Mouse (Mus musculus): Measurements from ENCODE around the gene Lsm10. TPM values are rescaled to one million over a fixed set of nuclear protein-coding genes. Genes with fewer than 3 reads are reported as not detected.

Lsm10 gene
- polyA plus RNA-seq, 1 experiment from 2014 or later: 41.8 TPM

GRCm38 (mm10) chr4:126058134-126058996 lies 38.1 kb upstream of the Lsm10 start, which contains the start of gene Oscp1:
Gene Oscp1 (plus strand): TSS chr4:126058565.
- H3K4me2 ChIP-seq (replicated peaks; ENCODE audit: low read depth): peak within 1 kb of the TSS; percentile 86
- TF ChIP-seq CTCF (IDR thresholded peaks at IDR 0.05; ENCODE audit: low read depth) (no peak), EP300 (optimal IDR thresholded peaks at IDR 0.05) (peak; percentile 63)
- H3K4me3 ChIP-seq (ENCODE audit: low read depth, low read length): peak within 1 kb of the TSS; percentile 61
- peaks cover 5% of the 10 kb centered on the region; the same call in 1 of the 2 replicates for H3K4me1 ChIP-seq (replicated peaks; ENCODE audit: control insufficient read depth, insufficient read depth)
- no peaks in the 10 kb centered on the region for H3K9me3 ChIP-seq (ENCODE audit: control insufficient read depth, low read length)
- H3K9ac ChIP-seq (ENCODE audit: low read length): peak within 1 kb of the TSS; percentile 62
- DNase-seq (ENCODE audit: low spot score) (peak; percentile 90), ATAC-seq (ENCODE audit: low FRiP score, low TSS enrichment) (peak; percentile 98)
- under 1% methylated on average over 57 of the region's 57 CpGs for WGBS
- peaks cover 14% of the 10 kb centered on the region; the same call in 1 of the 2 replicates for H3K36me3 ChIP-seq (ENCODE audit: control insufficient read depth, insufficient read depth, low read length)
- no peaks in the 10 kb centered on the region for H3K27me3 ChIP-seq (ENCODE audit: control insufficient read depth, insufficient read depth, low read length)
- peak within 1 kb of the TSS; percentile 35; the same call in 1 of the 2 replicates for H3K27ac ChIP-seq (replicated peaks)

GRCm38 (mm10) chr4:126058997-126059362 lies 37.4 kb upstream of the Lsm10 start:
- no peaks in the 10 kb centered on the region for H3K9me3 ChIP-seq (ENCODE audit: control insufficient read depth, low read length)
- no peak for TF ChIP-seq EP300 (optimal IDR thresholded peaks at IDR 0.05)
- no peak for TF ChIP-seq CTCF (IDR thresholded peaks at IDR 0.05; ENCODE audit: low read depth)
- peak overlapping the region; percentile 62 for H3K9ac ChIP-seq (ENCODE audit: low read length)
- WGBS: 35% methylated on average over 9 of the region's 9 CpGs
- peaks cover 10% of the 10 kb centered on the region; the same call in 1 of the 2 replicates for H3K36me3 ChIP-seq (ENCODE audit: control insufficient read depth, insufficient read depth, low read length)
- no peak overlapping the region for H3K27ac ChIP-seq (replicated peaks)
- ATAC-seq (ENCODE audit: low FRiP score, low TSS enrichment) (no peak), DNase-seq (ENCODE audit: low spot score) (no peak)
- H3K4me2 ChIP-seq (replicated peaks; ENCODE audit: low read depth): peak overlapping the region; percentile 86
- H3K4me1 ChIP-seq (replicated peaks; ENCODE audit: control insufficient read depth, insufficient read depth): peaks cover 5% of the 10 kb centered on the region; the same call in 1 of the 2 replicates
- peak overlapping the region; percentile 61 for H3K4me3 ChIP-seq (ENCODE audit: low read depth, low read length)
- no peaks in the 10 kb centered on the region for H3K27me3 ChIP-seq (ENCODE audit: control insufficient read depth, insufficient read depth, low read length)

- Histone ChIP-seq H3K36me3 (ENCODE audit: control insufficient read depth, insufficient read depth, low read length) (no peaks in the 10 kb centered on the region), H3K9ac (ENCODE audit: low read length) (no peak overlapping the region), H3K4me1 (replicated peaks; ENCODE audit: control insufficient read depth, insufficient read depth) (0 out of 2 replicates have a peak, but pooled peaks cover under 1% of the 10 kb centered on the region), H3K4me3 (ENCODE audit: low read depth, low read length) (no peak overlapping the region), H3K27me3 (ENCODE audit: control insufficient read depth, insufficient read depth, low read length) (no peaks in the 10 kb centered on the region), H3K27ac (replicated peaks) (no peak overlapping the region), H3K9me3 (ENCODE audit: control insufficient read depth, low read length) (no peaks in the 10 kb centered on the region), H3K4me2 (replicated peaks; ENCODE audit: low read depth) (no peak overlapping the region)
- no peak for TF ChIP-seq CTCF (IDR thresholded peaks at IDR 0.05; ENCODE audit: low read depth)
- no peak for TF ChIP-seq EP300 (optimal IDR thresholded peaks at IDR 0.05)
- DNase-seq (ENCODE audit: low spot score): no peak
- WGBS: 50% methylated on average over 1 of the region's 1 CpGs
- no peak for ATAC-seq (ENCODE audit: low FRiP score, low TSS enrichment)
Observed at GRCm38 (mm10) chr4:126062856-126063255, 33.6 kb upstream of the Lsm10 start.

GRCm38 (mm10) chr4:126065241-126065640 lies 31.2 kb upstream of the Lsm10 start:
- no peak for ATAC-seq (ENCODE audit: low FRiP score, low TSS enrichment)
- TF ChIP-seq EP300 (optimal IDR thresholded peaks at IDR 0.05): no peak
- TF ChIP-seq CTCF (IDR thresholded peaks at IDR 0.05; ENCODE audit: low read depth): no peak
- H3K27me3 ChIP-seq (ENCODE audit: control insufficient read depth, insufficient read depth, low read length): no peaks in the 10 kb centered on the region
- no peaks in the 10 kb centered on the region for H3K4me1 ChIP-seq (replicated peaks; ENCODE audit: control insufficient read depth, insufficient read depth)
- no peaks in the 10 kb centered on the region for H3K9me3 ChIP-seq (ENCODE audit: control insufficient read depth, low read length)
- 84% methylated on average over 7 of the region's 7 CpGs for WGBS
- H3K27ac ChIP-seq (replicated peaks): no peak overlapping the region
- H3K36me3 ChIP-seq (ENCODE audit: control insufficient read depth, insufficient read depth, low read length): no peaks in the 10 kb centered on the region
- no peak overlapping the region for H3K4me3 ChIP-seq (ENCODE audit: low read depth, low read length)
- H3K9ac ChIP-seq (ENCODE audit: low read length): no peak overlapping the region
- H3K4me2 ChIP-seq (replicated peaks; ENCODE audit: low read depth): no peak overlapping the region
- DNase-seq (ENCODE audit: low spot score): no peak

- H3K4me2 ChIP-seq (replicated peaks; ENCODE audit: low read depth): no peak overlapping the region
- no peaks in the 10 kb centered on the region for H3K27me3 ChIP-seq (ENCODE audit: control insufficient read depth, insufficient read depth, low read length)
- TF ChIP-seq CTCF (IDR thresholded peaks at IDR 0.05; ENCODE audit: low read depth): no peak
- TF ChIP-seq EP300 (optimal IDR thresholded peaks at IDR 0.05): no peak
- no peak overlapping the region for H3K9ac ChIP-seq (ENCODE audit: low read length)
- WGBS: 59% methylated on average over 15 of the region's 15 CpGs
- H3K36me3 ChIP-seq (ENCODE audit: control insufficient read depth, insufficient read depth, low read length): no peaks in the 10 kb centered on the region
- H3K4me1 ChIP-seq (replicated peaks; ENCODE audit: control insufficient read depth, insufficient read depth): no peaks in the 10 kb centered on the region
- H3K9me3 ChIP-seq (ENCODE audit: control insufficient read depth, low read length): no peaks in the 10 kb centered on the region
- no peak for ATAC-seq (ENCODE audit: low FRiP score, low TSS enrichment)
- H3K4me3 ChIP-seq (ENCODE audit: low read depth, low read length): no peak overlapping the region
- no peak overlapping the region for H3K27ac ChIP-seq (replicated peaks)
- no peak for DNase-seq (ENCODE audit: low spot score)
Observed at GRCm38 (mm10) chr4:126067401-126068077, 28.9 kb upstream of the Lsm10 start.

All from stomach, postnatal 0 days (tissue).